Comparison of ENCODE assay signal across 16 mouse cellular contexts in the genomic region with DNA sequence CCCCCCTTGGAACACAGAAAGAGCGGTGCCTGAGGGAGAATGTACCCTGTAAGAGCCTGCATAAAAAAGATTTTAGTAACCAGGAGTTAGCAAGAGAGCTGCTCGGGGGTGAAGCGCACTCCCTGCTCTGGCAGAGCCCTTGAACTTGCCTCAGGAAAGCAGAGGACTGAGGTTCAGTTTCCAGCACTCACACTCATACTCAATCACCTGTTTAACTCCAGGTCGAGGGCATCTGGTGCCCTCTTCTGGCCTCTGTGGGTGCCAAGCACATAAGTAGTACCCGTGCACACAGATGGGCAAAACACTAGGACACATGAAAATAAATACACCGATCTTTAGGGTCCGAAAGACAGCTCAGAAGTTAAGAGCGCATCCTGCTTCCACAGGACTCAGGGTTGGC.
"Had no signal": no experiment of that assay in that cellular context is flagged by ENCODE, and none has a peak within 500 bp of the region (broad histone marks: within the 10 kb centered on the region; RNA-seq: fewer than 3 reads in every experiment).

No protein-coding gene starts in this region.

- H3K27me3 ChIP-seq: limb, embryonic 13.5 days; neural tube, embryonic 13.5 days; stomach, embryonic 15.5 days had no signal

- H3K27ac ChIP-seq: limb, embryonic 13.5 days; liver, embryonic 14.5 days; midbrain, embryonic 10.5 days; neural tube, embryonic 13.5 days; stomach, embryonic 15.5 days had no signal

- H3K9ac ChIP-seq: limb, embryonic 13.5 days; liver, embryonic 14.5 days; neural tube, embryonic 13.5 days; stomach, embryonic 15.5 days had no signal

- H3K4me3 ChIP-seq: limb, embryonic 13.5 days; midbrain, embryonic 10.5 days; neural tube, embryonic 13.5 days; stomach, embryonic 15.5 days had no signal

- DNase-seq: kidney, adult 11 months; kidney, postnatal 14 days; layer of hippocampus, adult 9-11 months; left cerebral cortex, postnatal 4 days; lung, adult 18-20 months; lung, postnatal 36 days; right cerebral cortex, postnatal 14 days; thymus, adult 18-20 months; thymus, postnatal 25 days had no signal

- ATAC-seq: lung, postnatal 0 days; midbrain, embryonic 16.5 days had no signal

- H3K4me2 ChIP-seq: limb, embryonic 13.5 days; neural tube, embryonic 13.5 days; stomach, embryonic 15.5 days had no signal

- H3K36me3 ChIP-seq: limb, embryonic 13.5 days; midbrain, embryonic 10.5 days; neural tube, embryonic 13.5 days; stomach, embryonic 15.5 days had no signal

- H3K9me3 ChIP-seq: limb, embryonic 13.5 days; midbrain, embryonic 10.5 days; neural tube, embryonic 13.5 days; stomach, embryonic 15.5 days had no signal

- H3K4me1 ChIP-seq: midbrain, embryonic 10.5 days; neural tube, embryonic 13.5 days; stomach, embryonic 15.5 days had no signal
